Mouse (Mus musculus) stomach, embryonic 14.5 days (tissue): ENCODE results near the gene Rps3. TPM values are rescaled to one million over a fixed set of nuclear protein-coding genes. Genes with fewer than 3 reads are reported as not detected.

Source experiments
- ATAC-seq: fragments of 200-750 bp; cut with Nextera tagmentation; 2 replicates; pipeline ENCODE4 v1.8.0; 2017; ENCODE audit warnings: low read depth, moderate TSS enrichment; ENCODE audit not compliant: insufficient number of reproducible peaks, insufficient read depth, low FRiP score
- H3K27ac ChIP-seq: fragments of 300-500 bp; sonication (generic); 2 replicates; pipeline ENCODE4 v1.5.1; 2014; ENCODE audit warnings: mild to moderate bottlenecking, low read length, moderate library complexity, mixed read lengths
- H3K27me3 ChIP-seq: fragments of 300-500 bp; sonication (generic); 2 replicates; pipeline ENCODE4 v1.6.1; 2014; ENCODE audit warnings: low read length, control low read depth, mixed read lengths; ENCODE audit not compliant: control insufficient read depth, insufficient read depth
- H3K36me3 ChIP-seq: fragments of 300-500 bp; sonication (generic); 2 replicates; pipeline ENCODE4 v1.6.1; 2014; ENCODE audit warnings: mild to moderate bottlenecking, control low read depth, low read length, moderate library complexity, mixed read lengths; ENCODE audit not compliant: control insufficient read depth, insufficient read depth
- H3K4me1 ChIP-seq: fragments of 300-500 bp; sonication (generic); 2 replicates; pipeline ENCODE4 v1.6.1; 2014; ENCODE audit warnings: low read length, control low read depth, mixed read lengths; ENCODE audit not compliant: control insufficient read depth, insufficient read depth
- H3K4me2 ChIP-seq: fragments of 300-500 bp; sonication (generic); replicated peaks from 2 replicates; pipeline ENCODE4 v1.6.1; 2014; ENCODE audit warnings: low read depth, low read length, control low read depth
- H3K4me3 ChIP-seq: fragments of 300-500 bp; sonication (generic); 2 replicates; pipeline ENCODE4 v1.5.1; 2014; ENCODE audit warnings: low read depth, low read length, control low read depth
- H3K9ac ChIP-seq: fragments of 300-500 bp; sonication (generic); replicated peaks from 2 replicates; pipeline ENCODE4 v1.6.1; 2014; ENCODE audit warnings: low read depth, mild to moderate bottlenecking, control low read depth, low read length, moderate library complexity, mixed read lengths
- H3K9me3 ChIP-seq: fragments of 300-500 bp; sonication (generic); 2 replicates; pipeline ENCODE4 v1.6.1; 2016; ENCODE audit warnings: low read depth, low read length, control low read depth; ENCODE audit not compliant: control insufficient read depth
- WGBS: fragments of 180-500 bp; shearing (Covaris S2); extraction: QIAGEN DNeasy Blood & Tissue Kit; methylation state at CpG from one replicate; pipeline ENCODE4 v1.1.7; 2014; 5-methylcytosine and 5-hydroxymethylcytosine counted together
- polyA plus RNA-seq: library from polyadenylated mRNA; unstranded; fragments of >200 nt; fragmentation: Nextera tagmentation; extraction: Ambion mirVana; gene quantifications from 2 replicates; pipeline ENCODE4 v1.2.1, GENCODE M21; 2014

The Rps3 gene
- polyA plus RNA-seq, 1 experiment from 2014 or later: 915 TPM

- Histone ChIP-seq H3K4me1 (0 out of 2 replicates have a peak, but pooled peaks cover 1% of the 10 kb centered on the region), H3K9ac (no peak overlapping the region), H3K27ac (no peak overlapping the region), H3K9me3 (no peaks in the 10 kb centered on the region), H3K4me3 (no peak overlapping the region), H3K36me3 (peaks cover 40% of the 10 kb centered on the region), H3K27me3 (no peaks in the 10 kb centered on the region), H3K4me2 (no peak overlapping the region)
- ATAC-seq: no peak
- WGBS: 72% methylated on average over 14 of the region's 14 CpGs
Measured at GRCm38 (mm10) chr7:99473638-99474407, 9.7 kb downstream of the Rps3 start.

- peaks cover 5% of the 10 kb centered on the region for H3K4me1 ChIP-seq
- H3K9ac ChIP-seq: no peak overlapping the region
- no peak for ATAC-seq
- H3K9me3 ChIP-seq: no peaks in the 10 kb centered on the region
- no peak overlapping the region for H3K4me2 ChIP-seq
- 64% methylated on average over 18 of the region's 18 CpGs for WGBS
- no peak overlapping the region for H3K4me3 ChIP-seq
- peaks cover 18% of the 10 kb centered on the region for H3K36me3 ChIP-seq
- no peaks in the 10 kb centered on the region for H3K27me3 ChIP-seq
- no peak overlapping the region for H3K27ac ChIP-seq
Measured at GRCm38 (mm10) chr7:99471578-99471977, 12.0 kb downstream of the Rps3 start.

DNA sequence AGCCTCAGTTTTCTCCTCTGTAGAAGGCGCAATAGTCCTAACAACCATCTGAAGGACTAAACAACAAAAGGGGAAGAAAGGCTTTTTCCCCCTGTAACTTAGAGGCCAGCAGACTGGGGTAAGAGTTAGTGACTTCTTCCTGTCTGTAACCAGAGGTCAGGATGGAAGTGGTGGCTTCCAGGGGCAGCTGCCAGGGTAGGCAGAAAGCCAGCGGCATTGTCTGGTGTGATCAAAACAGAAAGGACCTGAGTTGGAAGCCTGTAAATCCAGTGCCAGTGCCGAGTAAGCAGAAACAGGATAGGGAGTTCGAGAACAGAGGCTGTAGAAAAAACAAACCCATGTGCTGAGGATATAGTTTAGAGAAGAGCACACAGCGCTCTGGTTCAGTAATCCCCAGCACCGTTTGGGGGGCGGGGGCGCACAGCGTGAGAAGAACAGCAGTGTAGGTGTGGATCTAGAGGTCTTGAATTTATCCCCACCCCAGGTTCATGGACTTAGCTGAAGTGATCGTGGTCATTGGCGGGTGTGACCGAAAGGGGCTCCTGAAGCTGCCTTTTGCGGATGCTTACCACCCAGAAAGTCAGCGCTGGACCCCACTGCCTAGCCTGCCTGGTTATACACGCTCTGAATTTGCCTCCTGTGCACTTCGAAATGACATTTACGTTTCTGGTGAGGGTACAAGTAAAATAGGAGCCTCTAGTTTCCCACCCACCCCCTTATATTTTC, 13.7 kb downstream of the Rps3 start:
- H3K36me3 ChIP-seq: peaks cover 16% of the 10 kb centered on the region
- no peak overlapping the region for H3K4me3 ChIP-seq
- H3K9ac ChIP-seq: no peak overlapping the region
- H3K4me1 ChIP-seq: peaks cover 10% of the 10 kb centered on the region
- no peak overlapping the region for H3K4me2 ChIP-seq
- ATAC-seq: no peak
- 79% methylated on average over 17 of the region's 17 CpGs for WGBS
- no peaks in the 10 kb centered on the region for H3K27me3 ChIP-seq
- no peak overlapping the region for H3K27ac ChIP-seq
- H3K9me3 ChIP-seq: no peaks in the 10 kb centered on the region

DNA sequence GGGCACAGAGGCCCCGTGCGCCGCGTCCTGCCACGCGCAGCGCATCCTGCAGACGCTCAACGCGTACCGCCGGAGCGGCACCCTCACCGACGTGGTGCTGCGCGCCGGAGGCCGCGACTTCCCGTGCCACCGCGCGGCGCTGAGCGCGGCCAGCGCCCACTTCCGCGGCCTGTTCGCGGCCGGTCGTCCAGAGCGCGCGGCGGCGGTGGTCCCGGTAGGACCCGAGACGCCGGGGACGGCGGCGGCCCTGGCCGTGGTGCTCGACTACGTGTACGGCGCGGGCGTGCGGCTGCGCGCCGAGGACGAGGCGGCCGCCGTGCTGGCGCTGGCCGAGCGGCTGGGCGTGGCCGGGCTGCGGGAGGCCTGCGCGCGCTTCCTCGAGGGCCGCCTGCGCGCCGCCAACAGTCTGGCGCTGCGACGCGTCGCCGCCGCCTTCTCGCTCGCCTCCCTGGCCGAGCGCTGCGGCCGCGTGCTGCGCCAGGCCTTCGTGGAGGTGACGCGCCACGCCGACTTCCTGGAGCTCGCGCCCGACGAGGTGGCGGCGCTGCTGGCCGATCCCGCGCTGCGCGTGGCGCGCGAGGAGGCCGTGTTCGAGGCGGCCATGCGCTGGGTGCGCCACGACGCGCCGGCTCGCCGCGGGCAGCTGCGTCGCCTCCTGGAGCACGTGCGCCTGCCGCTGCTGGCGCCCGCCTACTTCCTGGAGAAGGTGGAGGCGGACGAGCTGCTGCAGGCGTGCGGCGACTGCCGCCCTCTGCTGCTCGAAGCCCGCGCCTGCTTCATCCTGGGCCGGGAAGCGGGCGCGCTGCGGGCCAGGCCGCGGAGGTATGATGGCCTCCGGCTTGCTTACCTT, 15.0 kb downstream of the Rps3 start:
- peak overlapping the region; percentile 79 for H3K4me2 ChIP-seq
- no peaks in the 10 kb centered on the region for H3K9me3 ChIP-seq
- peak overlapping the region; percentile 92 for H3K27ac ChIP-seq
- peaks cover 10% of the 10 kb centered on the region for H3K4me1 ChIP-seq
- H3K4me3 ChIP-seq: peak overlapping the region; percentile 52
- H3K36me3 ChIP-seq: peaks cover 7% of the 10 kb centered on the region
- ATAC-seq: peak; percentile 78; the same call in 1 of the 2 replicates
- H3K9ac ChIP-seq: peak overlapping the region; percentile 69
- WGBS: under 1% methylated on average over 140 of the region's 145 CpGs
- H3K27me3 ChIP-seq: no peaks in the 10 kb centered on the region

- H3K27ac ChIP-seq: peak overlapping the region; percentile 92
- H3K9ac ChIP-seq: peak overlapping the region; percentile 69
- peaks cover 3% of the 10 kb centered on the region for H3K36me3 ChIP-seq
- H3K4me2 ChIP-seq: peak overlapping the region; percentile 79
- H3K4me1 ChIP-seq: peaks cover 10% of the 10 kb centered on the region
- peak overlapping the region; percentile 52 for H3K4me3 ChIP-seq
- ATAC-seq: peak; percentile 5; the same call in 1 of the 2 replicates
- no peaks in the 10 kb centered on the region for H3K27me3 ChIP-seq
- H3K9me3 ChIP-seq: no peaks in the 10 kb centered on the region
- 18% methylated on average over 11 of the region's 11 CpGs for WGBS
Measured at GRCm38 (mm10) chr7:99467916-99468282, 15.6 kb downstream of the Rps3 start.

DNA sequence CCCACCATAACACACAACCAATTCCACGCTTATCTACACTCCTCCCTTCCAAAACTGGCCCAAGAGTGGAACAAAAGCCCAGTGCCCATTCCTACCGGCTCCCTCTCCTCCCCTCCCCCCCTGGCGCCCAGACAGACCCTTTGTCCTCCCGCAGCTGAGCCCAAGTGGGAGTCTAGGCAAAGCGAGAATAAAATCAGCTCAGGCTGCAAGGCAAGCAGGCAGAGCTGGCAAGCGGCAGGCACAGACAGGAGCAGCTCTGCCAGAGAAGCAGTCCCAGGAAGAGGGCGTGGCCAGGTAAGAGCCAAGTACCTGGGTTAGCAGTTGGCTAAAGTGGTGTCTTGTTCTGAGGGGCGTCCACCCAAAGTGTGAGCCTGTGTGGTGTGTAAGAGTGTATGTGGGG, 17.7 kb downstream of the Rps3 start, which contains the start of gene Klhl35:
TSS of gene Klhl35 (plus strand) at position 194 of the 400 bp plus-strand sequence.
- no peak within 1 kb of the TSS for H3K27ac ChIP-seq
- no peak within 1 kb of the TSS; the same call in 1 of the 2 replicates for H3K4me2 ChIP-seq
- no peak for ATAC-seq
- no peaks in the 10 kb centered on the region for H3K27me3 ChIP-seq
- WGBS: 32% methylated on average over 8 of the region's 8 CpGs
- H3K4me1 ChIP-seq: peaks cover 10% of the 10 kb centered on the region
- H3K4me3 ChIP-seq: no peak within 1 kb of the TSS
- no peaks in the 10 kb centered on the region for H3K9me3 ChIP-seq
- H3K36me3 ChIP-seq: no peaks in the 10 kb centered on the region; the same call in 1 of the 2 replicates
- no peak within 1 kb of the TSS for H3K9ac ChIP-seq

GRCm38 (mm10) chr7:99463120-99463519, 20.4 kb downstream of the Rps3 start:
- Histone ChIP-seq H3K4me2 (no peak overlapping the region), H3K4me1 (peaks cover 10% of the 10 kb centered on the region), H3K9me3 (no peaks in the 10 kb centered on the region), H3K27ac (no peak overlapping the region), H3K9ac (no peak overlapping the region), H3K4me3 (no peak overlapping the region), H3K36me3 (peaks cover 2% of the 10 kb centered on the region), H3K27me3 (no peaks in the 10 kb centered on the region)
- no peak for ATAC-seq
- WGBS: 81% methylated on average over 2 of the region's 2 CpGs
